Mouse (Mus musculus) heart, postnatal 36 days (tissue): Measurements from ENCODE around the gene Adamts14. TPM values are rescaled to one million over a fixed set of nuclear protein-coding genes. Genes with fewer than 3 reads are reported as not detected.

ENCODE experiments used
- DNase-seq, 2 experiments: peaks; one replicate each; pipeline ENCODE4 v3.0.0; 2021 to 2022
- intact Hi-C: fragments of 180-260 bp; cut with DNase I; formaldehyde crosslinking; loops from one replicate; pipeline ENCODE4 v1.15.1; 2025
- total RNA-seq, 2 experiments: library from RNA; stranded (reverse); gene quantifications; 2 replicates each; pipeline ENCODE4 v1.2.3; 2021

Adamts14 gene
- total RNA-seq, 2 experiments from 2014 or later, result 0.83 to 1.9 TPM

GRCm38 (mm10) chr10:61194611-61195010 lies 78.6 kb downstream of the Adamts14 start:
- intact Hi-C loops, result no loop called here
- peak in 1 of 2 experiments; percentile 11 for DNase-seq

GRCm38 (mm10) chr10:61188010-61188409 lies 85.2 kb downstream of the Adamts14 start:
- intact Hi-C loops, result no loop called here
- no peak for DNase-seq

GRCm38 (mm10) chr10:61187001-61187400 lies 86.2 kb downstream of the Adamts14 start:
- intact Hi-C loops, result no loop called here
- DNase-seq, result no peak

GRCm38 (mm10) chr10:61179927-61180326 lies 93.3 kb downstream of the Adamts14 start:
- intact Hi-C loops, result no loop called here
- no peak for DNase-seq

GRCm38 (mm10) chr10:61178687-61179086 lies 94.6 kb downstream of the Adamts14 start:
- intact Hi-C loops, result no loop called here
- DNase-seq, result no peak

GRCm38 (mm10) chr10:61177751-61178150 lies 95.5 kb downstream of the Adamts14 start:
- intact Hi-C loops, result no loop called here
- no peak for DNase-seq

GRCm38 (mm10) chr10:61176221-61176790 lies 96.9 kb downstream of the Adamts14 start:
- DNase-seq, result no peak
- intact Hi-C loops, result no loop called here

GRCm38 (mm10) chr10:61175442-61176204 lies 97.6 kb downstream of the Adamts14 start:
- DNase-seq, result peak in 1 of 2 experiments; percentile 13
- intact Hi-C loops, result no loop called here

- DNase-seq, result no peak
- intact Hi-C loops, result no loop called here
Observed at GRCm38 (mm10) chr10:61174711-61175441, 98.4 kb downstream of the Adamts14 start.

- no peak for DNase-seq
- intact Hi-C loops, result no loop called here
Observed at GRCm38 (mm10) chr10:61172496-61172895, 100.7 kb downstream of the Adamts14 start.

- intact Hi-C loops, result no loop called here
- DNase-seq, result no peak
Observed at GRCm38 (mm10) chr10:61171654-61172053, 101.6 kb downstream of the Adamts14 start, which contains the start of gene Tbata. Gene Tbata (plus strand): TSS chr10:61171954.

- no peak for DNase-seq
Observed at GRCm38 (mm10) chr10:61168393-61168792, 104.8 kb downstream of the Adamts14 start.

GRCm38 (mm10) chr10:61167333-61168096 lies 105.7 kb downstream of the Adamts14 start:
- intact Hi-C loops, result no loop called here
- DNase-seq, result peak in 1 of 2 experiments; percentile 7

More at GRCm38 (mm10) chr10:61168393-61168792, 104.8 kb downstream of the Adamts14 start:
- intact Hi-C loops, result no loop called here

GRCm38 (mm10) chr10:61162366-61162765 lies 110.9 kb downstream of the Adamts14 start:
- DNase-seq, result no peak
- intact Hi-C loops, result no loop called here

- intact Hi-C loops, result no loop called here
- peak; percentile 34 to 53 for DNase-seq
Observed at GRCm38 (mm10) chr10:61160671-61161070, 112.6 kb downstream of the Adamts14 start.

- intact Hi-C loops, result no loop called here
- no peak for DNase-seq
Observed at GRCm38 (mm10) chr10:61160089-61160488, 113.1 kb downstream of the Adamts14 start.

GRCm38 (mm10) chr10:61158594-61158993 lies 114.6 kb downstream of the Adamts14 start:
- no peak for DNase-seq
- intact Hi-C loops, result no loop called here

GRCm38 (mm10) chr10:61156453-61156852 lies 116.8 kb downstream of the Adamts14 start:
- DNase-seq, result no peak
- intact Hi-C loops, result no loop called here

GRCm38 (mm10) chr10:61155611-61156010 lies 117.6 kb downstream of the Adamts14 start:
- intact Hi-C loops, result no loop called here
- no peak for DNase-seq

- intact Hi-C loops, result no loop called here
- DNase-seq, result no peak
Observed at GRCm38 (mm10) chr10:61152131-61152530, 121.1 kb downstream of the Adamts14 start.

GRCm38 (mm10) chr10:61150616-61151015 lies 122.6 kb downstream of the Adamts14 start:
- intact Hi-C loops, result no loop called here
- no peak for DNase-seq
